Mouse (Mus musculus): ENCODE measurements around the gene Dph7. TPM values are rescaled to one million over a fixed set of nuclear protein-coding genes. Genes with fewer than 3 reads are reported as not detected.
"Not testable (repeated sequence)": the region's sequence is repeated elsewhere in the genome, so short reads cannot be mapped to it uniquely, and the experiment has no call there.

The Dph7 gene
- polyA plus RNA-seq, 1 experiment from 2014 or later = 19.3 TPM

DNA sequence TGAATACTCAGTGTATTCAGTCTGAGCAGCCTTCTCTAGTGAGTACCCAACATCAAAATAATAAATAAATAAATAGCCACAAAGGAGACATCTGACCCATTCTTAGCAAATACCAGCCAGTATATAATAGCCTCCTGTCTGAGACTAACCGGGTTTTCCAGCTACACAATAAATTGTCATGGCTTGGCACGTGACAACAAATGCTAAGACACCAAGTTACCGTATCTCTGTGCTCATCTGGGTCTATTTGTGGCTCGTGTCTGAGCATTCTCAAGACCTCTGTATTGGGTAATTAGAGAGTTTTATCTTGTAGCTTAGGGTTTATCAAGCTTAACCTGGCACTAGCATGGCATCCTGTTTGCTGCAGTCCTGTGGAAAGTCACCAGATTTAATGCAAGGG is 20.1 kb upstream of the Dph7 start:
- H3K9ac ChIP-seq (ENCODE audit: low read length) = no peak overlapping the region
- no peak for ATAC-seq (ENCODE audit: insufficient number of reproducible peaks, insufficient read depth, low FRiP score, low read depth)
- no peaks in the 10 kb centered on the region for H3K9me3 ChIP-seq (ENCODE audit: control insufficient read depth, low read length)
- no peak overlapping the region for H3K4me2 ChIP-seq (ENCODE audit: low read length)
- no peaks in the 10 kb centered on the region for H3K36me3 ChIP-seq (ENCODE audit: control insufficient read depth, insufficient read depth, low read length)
- no peaks in the 10 kb centered on the region for H3K4me1 ChIP-seq (ENCODE audit: control insufficient read depth in 2 of 2, insufficient read depth in 2 of 2, low read length in 2 of 2)
- no peak overlapping the region for H3K4me3 ChIP-seq (ENCODE audit: control insufficient read depth in 1 of 2, insufficient read depth in 1 of 2, low read depth in 1 of 2, low read length in 2 of 2)
- WGBS = 68% methylated on average over 4 of the region's 4 CpGs
- H3K27me3 ChIP-seq (ENCODE audit: control insufficient read depth, insufficient read depth, low read length) = no peaks in the 10 kb centered on the region
- no peak overlapping the region for H3K27ac ChIP-seq (replicated peaks in 1 of 2; ENCODE audit: control insufficient read depth in 1 of 2, insufficient read depth in 1 of 2, low read depth in 2 of 2, low read length in 2 of 2)

DNA sequence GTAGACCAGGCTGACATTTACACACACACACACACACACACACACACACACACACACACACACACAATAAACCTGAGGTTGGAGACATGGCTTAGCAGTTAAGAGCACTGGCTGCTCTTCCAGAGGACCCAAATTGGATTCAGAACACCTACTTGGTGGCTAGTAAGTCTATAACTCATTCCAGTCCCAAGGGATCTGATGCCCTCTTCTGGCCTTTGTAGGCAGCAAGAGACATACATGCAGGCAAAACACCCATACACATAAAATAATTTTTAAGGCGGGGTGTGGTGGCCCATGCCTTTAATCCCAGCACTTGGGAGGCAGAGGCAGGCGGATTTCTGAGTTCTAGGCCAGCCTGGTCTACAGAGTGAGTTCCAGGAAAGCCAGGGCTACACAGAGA is 17.9 kb upstream of the Dph7 start:
- WGBS = 32% methylated on average over 2 of the region's 2 CpGs
- not testable (repeated sequence) for H3K27me3 ChIP-seq (ENCODE audit: control insufficient read depth, insufficient read depth, low read length); H3K36me3 ChIP-seq (ENCODE audit: control insufficient read depth, insufficient read depth, low read length); H3K4me1 ChIP-seq (ENCODE audit: control insufficient read depth in 2 of 2, insufficient read depth in 2 of 2, low read length in 2 of 2); ATAC-seq (ENCODE audit: insufficient number of reproducible peaks, insufficient read depth, low FRiP score, low read depth); H3K27ac ChIP-seq (replicated peaks in 1 of 2; ENCODE audit: control insufficient read depth in 1 of 2, insufficient read depth in 1 of 2, low read depth in 2 of 2, low read length in 2 of 2); H3K9me3 ChIP-seq (ENCODE audit: control insufficient read depth, low read length); H3K4me3 ChIP-seq (ENCODE audit: control insufficient read depth in 1 of 2, insufficient read depth in 1 of 2, low read depth in 1 of 2, low read length in 2 of 2); H3K4me2 ChIP-seq (ENCODE audit: low read length); H3K9ac ChIP-seq (ENCODE audit: low read length)

DNA sequence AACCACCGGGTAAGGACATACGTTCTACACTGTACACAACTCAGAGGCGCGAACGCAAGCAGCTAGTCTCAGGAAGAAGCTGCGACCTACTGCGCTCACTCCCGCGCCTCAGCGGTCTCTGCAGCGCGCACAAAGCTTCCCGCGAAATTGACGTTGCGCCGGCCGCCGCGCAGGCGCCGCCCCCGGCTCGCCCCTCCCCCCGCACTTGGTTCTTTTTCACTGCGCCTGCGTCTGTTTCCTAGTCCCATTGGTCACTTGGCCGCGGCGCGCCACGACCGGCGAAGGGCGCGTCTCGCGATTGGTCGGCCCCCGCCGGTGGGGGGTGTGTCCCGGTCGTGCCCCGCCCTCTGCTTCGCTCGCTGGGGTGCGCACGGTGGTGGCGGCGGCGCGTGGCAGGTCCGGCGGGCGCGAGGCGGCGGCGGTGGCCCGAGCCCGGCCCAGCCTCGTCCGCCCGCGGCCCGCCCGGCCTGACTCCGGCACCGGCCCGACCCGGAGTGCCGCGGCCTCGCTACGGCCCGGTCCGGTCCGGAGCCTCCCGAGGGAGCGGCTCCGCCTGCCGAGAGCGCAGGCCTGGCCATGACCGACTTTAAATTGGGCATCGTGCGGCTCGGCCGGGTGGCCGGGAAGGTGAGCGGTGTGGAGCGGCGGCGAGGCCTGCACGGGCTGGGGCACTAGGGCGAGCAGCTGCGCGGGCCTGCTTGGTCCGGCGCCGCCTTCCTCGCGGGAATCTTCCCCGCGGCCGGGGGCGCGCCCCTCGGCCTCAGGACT is 12.6 kb upstream of the Dph7 start, which contains the start of gene Zmynd19:
TSS of gene Zmynd19 (plus strand) at position 372 of the 768 bp plus-strand sequence.
- H3K4me3 ChIP-seq (ENCODE audit: control insufficient read depth in 1 of 2, insufficient read depth in 1 of 2, low read depth in 1 of 2, low read length in 2 of 2) = peak within 1 kb of the TSS; percentile 68 to 93
- peak within 1 kb of the TSS in 1 of 2 experiments; percentile 65; a peak in 1 of 4 replicates for H3K27ac ChIP-seq (replicated peaks in 1 of 2; ENCODE audit: control insufficient read depth in 1 of 2, insufficient read depth in 1 of 2, low read depth in 2 of 2, low read length in 2 of 2)
- H3K9ac ChIP-seq (ENCODE audit: low read length) = peak within 1 kb of the TSS; percentile 90
- H3K4me1 ChIP-seq (ENCODE audit: control insufficient read depth in 2 of 2, insufficient read depth in 2 of 2, low read length in 2 of 2) = peaks cover 3 to 15% of the 10 kb centered on the region in 2 experiments; a peak in 3 of 4 replicates
- peak within 1 kb of the TSS; percentile 80 for H3K4me2 ChIP-seq (ENCODE audit: low read length)
- H3K36me3 ChIP-seq (ENCODE audit: control insufficient read depth, insufficient read depth, low read length) = peaks cover 30% of the 10 kb centered on the region
- WGBS = under 1% methylated on average over 96 of the region's 108 CpGs
- ATAC-seq (ENCODE audit: insufficient number of reproducible peaks, insufficient read depth, low FRiP score, low read depth) = peak; percentile 98
- no peaks in the 10 kb centered on the region for H3K9me3 ChIP-seq (ENCODE audit: control insufficient read depth, low read length)
- H3K27me3 ChIP-seq (ENCODE audit: control insufficient read depth, insufficient read depth, low read length) = no peaks in the 10 kb centered on the region

DNA sequence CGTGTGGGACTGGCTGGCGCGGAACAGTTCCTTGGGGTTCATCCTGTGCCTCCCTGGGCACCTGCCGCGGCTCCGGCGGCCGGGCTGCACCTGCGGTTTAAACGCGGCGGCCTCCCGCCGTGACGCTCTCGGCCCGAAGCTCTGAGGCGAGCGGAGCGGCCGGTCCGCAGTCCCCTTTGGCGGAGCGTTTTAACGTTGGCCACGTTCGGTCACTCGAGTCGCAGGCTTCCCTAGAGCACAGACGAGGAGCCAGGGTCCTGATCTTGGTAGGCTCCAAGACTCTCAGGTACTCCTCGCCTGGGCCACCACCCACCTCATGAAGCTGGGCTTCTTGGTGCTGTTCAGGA is 12.0 kb upstream of the Dph7 start:
- peak overlapping the region; percentile 68 to 93 for H3K4me3 ChIP-seq (ENCODE audit: control insufficient read depth in 1 of 2, insufficient read depth in 1 of 2, low read depth in 1 of 2, low read length in 2 of 2)
- H3K27ac ChIP-seq (replicated peaks in 1 of 2; ENCODE audit: control insufficient read depth in 1 of 2, insufficient read depth in 1 of 2, low read depth in 2 of 2, low read length in 2 of 2) = 0 out of 4 replicates have a peak overlapping the region, but pooled peaks of 1 of the 2 experiments have one; percentile 65
- peaks cover 36% of the 10 kb centered on the region for H3K36me3 ChIP-seq (ENCODE audit: control insufficient read depth, insufficient read depth, low read length)
- H3K4me2 ChIP-seq (ENCODE audit: low read length) = peak overlapping the region; percentile 80
- no peaks in the 10 kb centered on the region for H3K9me3 ChIP-seq (ENCODE audit: control insufficient read depth, low read length)
- peaks cover 3 to 15% of the 10 kb centered on the region in 2 experiments; a peak in 3 of 4 replicates for H3K4me1 ChIP-seq (ENCODE audit: control insufficient read depth in 2 of 2, insufficient read depth in 2 of 2, low read length in 2 of 2)
- under 1% methylated on average over 31 of the region's 31 CpGs for WGBS
- no peak; the same call in 1 of the 2 replicates for ATAC-seq (ENCODE audit: insufficient number of reproducible peaks, insufficient read depth, low FRiP score, low read depth)
- H3K27me3 ChIP-seq (ENCODE audit: control insufficient read depth, insufficient read depth, low read length) = no peaks in the 10 kb centered on the region
- peak overlapping the region; percentile 90 for H3K9ac ChIP-seq (ENCODE audit: low read length)

DNA sequence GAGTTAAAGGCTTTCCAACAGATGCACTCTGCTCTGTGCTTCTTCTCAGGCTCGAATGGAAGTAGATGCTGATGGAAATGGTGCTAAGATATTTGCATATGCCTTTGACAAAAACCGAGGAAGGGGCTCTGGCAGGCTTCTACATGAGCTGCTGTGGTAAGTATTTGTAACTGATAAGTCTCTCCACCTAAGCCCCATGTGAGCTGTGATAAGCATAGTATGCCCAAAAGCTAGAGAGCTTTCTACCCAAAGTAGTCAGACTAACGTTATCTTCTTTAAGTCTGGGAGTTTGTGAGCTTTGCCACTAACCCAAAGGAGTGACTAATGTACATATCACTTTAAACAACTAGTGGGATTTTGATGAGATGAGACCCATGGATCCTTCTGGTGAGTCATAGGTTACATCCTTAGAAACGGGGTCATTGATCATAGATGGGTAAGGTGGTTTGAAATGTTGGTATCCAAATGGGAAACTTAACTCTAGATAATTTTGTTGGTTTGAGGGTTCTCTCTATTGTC is 9.6 kb upstream of the Dph7 start:
- Histone ChIP-seq H3K4me3 (ENCODE audit: control insufficient read depth in 1 of 2, insufficient read depth in 1 of 2, low read depth in 1 of 2, low read length in 2 of 2) (no peak overlapping the region), H3K4me2 (ENCODE audit: low read length) (no peak overlapping the region), H3K9ac (ENCODE audit: low read length) (no peak overlapping the region), H3K27me3 (ENCODE audit: control insufficient read depth, insufficient read depth, low read length) (no peaks in the 10 kb centered on the region), H3K9me3 (ENCODE audit: control insufficient read depth, low read length) (no peaks in the 10 kb centered on the region), H3K4me1 (ENCODE audit: control insufficient read depth in 2 of 2, insufficient read depth in 2 of 2, low read length in 2 of 2) (peaks cover 3 to 15% of the 10 kb centered on the region in 2 experiments; a peak in 3 of 4 replicates), H3K36me3 (ENCODE audit: control insufficient read depth, insufficient read depth, low read length) (peaks cover 59% of the 10 kb centered on the region), H3K27ac (replicated peaks in 1 of 2; ENCODE audit: control insufficient read depth in 1 of 2, insufficient read depth in 1 of 2, low read depth in 2 of 2, low read length in 2 of 2) (no peak overlapping the region)
- ATAC-seq (ENCODE audit: insufficient number of reproducible peaks, insufficient read depth, low FRiP score, low read depth) = no peak
- WGBS = 69% methylated on average over 4 of the region's 4 CpGs

DNA sequence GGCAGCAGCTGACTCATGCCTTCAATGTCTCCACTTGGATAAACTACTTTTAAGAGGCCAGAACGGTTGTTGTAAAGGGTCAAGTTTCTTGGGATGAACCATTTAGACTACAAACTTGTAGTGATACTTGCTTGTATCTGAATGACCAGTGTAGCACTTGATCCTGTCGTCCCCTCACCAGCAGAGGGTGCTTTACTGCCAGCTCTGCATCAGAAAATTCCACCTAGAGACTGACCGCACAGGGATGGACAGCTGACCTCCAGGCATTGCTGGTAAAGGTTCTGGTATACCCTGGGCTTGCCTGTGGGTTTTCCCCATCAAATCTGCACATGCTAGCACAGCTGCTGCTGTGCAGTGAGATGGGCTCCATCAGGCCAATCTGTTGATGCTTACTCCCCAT is 1.3 kb upstream of the Dph7 start:
- no peak overlapping the region for H3K4me2 ChIP-seq (ENCODE audit: low read length)
- WGBS = 23% methylated on average over 3 of the region's 3 CpGs
- no peak overlapping the region for H3K27ac ChIP-seq (replicated peaks in 1 of 2; ENCODE audit: control insufficient read depth in 1 of 2, insufficient read depth in 1 of 2, low read depth in 2 of 2, low read length in 2 of 2)
- H3K9me3 ChIP-seq (ENCODE audit: control insufficient read depth, low read length) = no peaks in the 10 kb centered on the region
- ATAC-seq (ENCODE audit: insufficient number of reproducible peaks, insufficient read depth, low FRiP score, low read depth) = no peak
- H3K4me1 ChIP-seq (ENCODE audit: control insufficient read depth in 2 of 2, insufficient read depth in 2 of 2, low read length in 2 of 2) = peaks cover 0 to 9% of the 10 kb centered on the region in 2 experiments; a peak in 2 of 4 replicates
- H3K27me3 ChIP-seq (ENCODE audit: control insufficient read depth, insufficient read depth, low read length) = no peaks in the 10 kb centered on the region
- no peak overlapping the region for H3K9ac ChIP-seq (ENCODE audit: low read length)
- H3K36me3 ChIP-seq (ENCODE audit: control insufficient read depth, insufficient read depth, low read length) = peaks cover 63% of the 10 kb centered on the region
- no peak overlapping the region for H3K4me3 ChIP-seq (ENCODE audit: control insufficient read depth in 1 of 2, insufficient read depth in 1 of 2, low read depth in 1 of 2, low read length in 2 of 2)

DNA sequence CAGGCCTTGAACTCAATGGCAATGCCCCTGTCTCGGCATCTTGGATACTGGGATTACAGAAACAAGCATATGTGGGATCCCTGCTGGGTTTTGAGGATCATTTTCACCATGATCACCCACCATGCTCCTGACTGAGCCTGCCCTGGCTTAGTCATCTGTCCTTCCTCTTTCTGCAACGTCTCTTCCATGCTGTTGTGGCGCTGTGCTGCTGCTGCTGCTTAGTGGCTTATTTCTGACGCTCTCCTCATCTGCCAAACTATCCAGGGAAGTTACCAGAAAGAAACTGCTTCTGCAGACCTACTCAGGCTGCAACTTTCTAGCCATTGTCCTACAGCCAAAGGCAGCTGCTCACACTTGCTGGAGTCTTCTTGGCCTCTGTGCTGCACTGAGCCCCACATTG is 8.2 kb downstream of the Dph7 start:
- H3K27ac ChIP-seq (replicated peaks in 1 of 2; ENCODE audit: control insufficient read depth in 1 of 2, insufficient read depth in 1 of 2, low read depth in 2 of 2, low read length in 2 of 2) = no peak overlapping the region
- peaks cover 76% of the 10 kb centered on the region for H3K36me3 ChIP-seq (ENCODE audit: control insufficient read depth, insufficient read depth, low read length)
- H3K27me3 ChIP-seq (ENCODE audit: control insufficient read depth, insufficient read depth, low read length) = no peaks in the 10 kb centered on the region
- no peak for ATAC-seq (ENCODE audit: insufficient number of reproducible peaks, insufficient read depth, low FRiP score, low read depth)
- no peak overlapping the region for H3K9ac ChIP-seq (ENCODE audit: low read length)
- H3K9me3 ChIP-seq (ENCODE audit: control insufficient read depth, low read length) = no peaks in the 10 kb centered on the region
- no peak overlapping the region for H3K4me3 ChIP-seq (ENCODE audit: control insufficient read depth in 1 of 2, insufficient read depth in 1 of 2, low read depth in 1 of 2, low read length in 2 of 2)
- 86% methylated on average over 4 of the region's 4 CpGs for WGBS
- peaks cover 0 to 11% of the 10 kb centered on the region in 2 experiments; a peak in 2 of 4 replicates for H3K4me1 ChIP-seq (ENCODE audit: control insufficient read depth in 2 of 2, insufficient read depth in 2 of 2, low read length in 2 of 2)
- no peak overlapping the region for H3K4me2 ChIP-seq (ENCODE audit: low read length)

Data from heart, embryonic 14.5 days (tissue).